Comparison of ENCODE assay signal across 29 mouse cellular contexts in the genomic region with DNA sequence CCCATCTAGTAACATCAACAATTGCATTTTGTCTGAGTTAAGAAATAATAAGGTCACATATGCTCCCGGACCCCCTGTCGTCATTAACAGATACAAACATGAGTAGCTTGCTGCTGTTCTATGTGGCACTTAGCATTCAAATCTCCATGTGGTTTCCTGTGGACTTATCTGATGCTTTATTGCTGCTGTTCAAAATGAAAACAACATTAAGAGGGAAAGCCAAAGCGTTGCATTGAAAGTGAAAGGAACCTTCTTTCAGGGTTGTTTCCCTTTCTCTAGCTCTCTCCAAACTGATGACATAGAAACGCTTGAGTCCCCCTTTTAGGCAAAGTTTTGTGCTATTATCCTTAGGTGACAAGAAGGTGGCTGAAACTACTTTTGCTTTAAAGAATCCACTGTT. TPM values are rescaled to one million over a fixed set of nuclear protein-coding genes. Genes with fewer than 3 reads are reported as not detected.
"Had no signal": no experiment of that assay in that cellular context is flagged by ENCODE, and none has a peak within 500 bp of the region (broad histone marks: within the 10 kb centered on the region; RNA-seq: fewer than 3 reads in every experiment).

No protein-coding gene starts in this region.

- H3K27ac ChIP-seq: hindbrain, postnatal 0 days; limb, embryonic 12.5 days; limb, embryonic 15.5 days; liver, embryonic 14.5 days; macrophage; neural tube, embryonic 12.5 days; neural tube, embryonic 15.5 days had no signal

- H3K4me1 ChIP-seq: limb, embryonic 15.5 days had no signal

- DNase-seq: kidney, adult 18-20 months; kidney, postnatal 25 days; left cerebral cortex, postnatal 4 days; liver, postnatal 0 days; lung, embryonic 14.5 days; midbrain, embryonic 14.5 days; retina, postnatal 1 day; right cerebral cortex, postnatal 25 days; spleen, adult 18-20 months; thymus, adult 2 months; thymus, postnatal 14 days had no signal

- H3K4me2 ChIP-seq: limb, embryonic 12.5 days; limb, embryonic 15.5 days; liver, embryonic 11.5 days; lung, embryonic 14.5 days; neural tube, embryonic 12.5 days; neural tube, embryonic 15.5 days had no signal

- H3K9me3 ChIP-seq: limb, embryonic 12.5 days; limb, embryonic 15.5 days; neural tube, embryonic 12.5 days; neural tube, embryonic 15.5 days had no signal

- H3K36me3 ChIP-seq: limb, embryonic 12.5 days; limb, embryonic 15.5 days; neural tube, embryonic 12.5 days; neural tube, embryonic 15.5 days had no signal

- H3K4me3 ChIP-seq: limb, embryonic 12.5 days; limb, embryonic 15.5 days; neural tube, embryonic 12.5 days; neural tube, embryonic 15.5 days had no signal

- ATAC-seq: hindbrain, postnatal 0 days; inflammation-experienced regulatory T-cells, adult 6 months; intestine, embryonic 16.5 days; liver, postnatal 0 days; lung, postnatal 0 days had no signal

- H3K9ac ChIP-seq: limb, embryonic 12.5 days; limb, embryonic 15.5 days; liver, embryonic 14.5 days; liver, postnatal 0 days; lung, embryonic 14.5 days; neural tube, embryonic 12.5 days; neural tube, embryonic 15.5 days had no signal

- H3K27me3 ChIP-seq: limb, embryonic 12.5 days; limb, embryonic 15.5 days; neural tube, embryonic 12.5 days; neural tube, embryonic 15.5 days had no signal

RNA-seq across cellular contexts. Expression of a gene that starts 48.6 kb away (rescaled TPM):
- total RNA-seq: hindbrain, postnatal 0 days; layer of hippocampus, adult 18-20 months; layer of hippocampus, postnatal 14 days; left cerebral cortex, adult 8-10 months; left cerebral cortex, postnatal 14 days; left cerebral cortex, postnatal 4 days; midbrain, postnatal 0 days had no signal
- polyA plus RNA-seq: hindbrain, postnatal 0 days; intestine, embryonic 16.5 days; limb, embryonic 12.5 days; limb, embryonic 15.5 days; liver, embryonic 11.5 days; liver, embryonic 14.5 days; liver, postnatal 0 days; lung, embryonic 14.5 days; lung, postnatal 0 days; macrophage; midbrain, embryonic 14.5 days; midbrain, postnatal 0 days; neural tube, embryonic 12.5 days; neural tube, embryonic 15.5 days; stomach, embryonic 16.5 days; testis, adult 2 months; thymus, adult 2 months had no signal
